Mouse (Mus musculus) embryo, embryonic 11 days (tissue): ENCODE results near the gene Gpn2.

Experiments used
- DNase-seq: peaks from one replicate; pipeline ENCODE4 v3.0.0-alpha.2; 2015

The Gpn2 gene

DNA sequence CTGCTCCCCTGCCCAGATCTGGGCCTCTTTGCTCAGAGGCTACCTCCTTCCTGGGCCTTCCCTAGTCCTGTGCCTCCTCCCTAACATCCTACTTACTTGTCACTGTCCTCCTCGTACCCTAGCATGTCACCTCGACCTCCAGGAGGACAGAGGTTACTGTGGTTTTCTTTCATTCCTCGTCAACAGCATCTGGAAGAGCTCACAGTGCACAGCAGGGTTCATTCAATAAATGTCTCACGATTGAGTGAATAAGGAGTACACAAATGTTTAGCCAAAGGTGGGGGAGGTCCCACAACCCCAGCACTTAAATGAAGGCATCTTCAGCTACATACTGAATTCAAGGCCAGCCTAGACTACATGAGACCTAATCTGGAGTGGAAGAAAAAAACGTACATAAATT lies 42.1 kb downstream of the Gpn2 start:
- no peak for DNase-seq

DNA sequence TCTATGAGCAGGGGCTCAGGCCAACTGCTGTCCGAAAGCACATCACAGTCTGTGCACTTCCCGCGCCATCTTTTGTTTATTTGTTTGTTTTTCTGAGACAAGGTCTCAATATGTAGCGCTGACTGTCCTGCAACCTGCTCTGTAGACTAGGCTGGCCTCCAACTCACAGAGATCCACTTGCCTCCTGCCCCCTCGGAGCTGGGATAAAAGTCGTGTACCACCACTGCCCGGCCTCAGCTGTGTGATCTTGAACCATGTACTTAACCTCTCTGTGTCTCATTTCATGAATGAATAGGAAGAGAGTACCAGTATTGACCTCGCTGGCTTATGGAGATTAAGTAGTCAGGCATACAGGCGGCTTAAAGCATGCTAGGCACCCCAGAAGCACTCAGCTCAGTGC lies 42.5 kb downstream of the Gpn2 start:
- DNase-seq, result no peak

- DNase-seq, result no peak
These were observed 42.9 kb downstream of the Gpn2 start for GRCm38 (mm10) chr4:133627039-133627438.

DNA sequence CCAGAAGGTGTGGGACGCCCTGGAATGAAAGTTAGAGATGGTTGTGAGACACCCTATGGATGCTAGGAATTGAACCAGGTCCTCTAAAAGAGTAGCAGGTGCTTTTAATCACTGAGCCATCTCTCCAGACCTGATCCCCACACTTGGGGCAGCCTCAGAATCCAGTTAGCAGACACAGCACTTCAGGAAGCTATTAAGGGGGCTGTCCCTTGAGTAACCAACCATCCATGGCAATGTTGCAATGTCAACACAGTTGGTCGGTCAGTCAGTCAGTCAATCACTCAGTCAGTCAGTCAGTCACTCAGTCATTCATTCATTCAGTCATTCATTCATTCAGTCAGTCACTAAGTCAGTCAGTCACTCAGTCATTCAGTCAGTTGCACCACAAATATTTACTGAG lies 44.4 kb downstream of the Gpn2 start:
- no peak for DNase-seq

DNA sequence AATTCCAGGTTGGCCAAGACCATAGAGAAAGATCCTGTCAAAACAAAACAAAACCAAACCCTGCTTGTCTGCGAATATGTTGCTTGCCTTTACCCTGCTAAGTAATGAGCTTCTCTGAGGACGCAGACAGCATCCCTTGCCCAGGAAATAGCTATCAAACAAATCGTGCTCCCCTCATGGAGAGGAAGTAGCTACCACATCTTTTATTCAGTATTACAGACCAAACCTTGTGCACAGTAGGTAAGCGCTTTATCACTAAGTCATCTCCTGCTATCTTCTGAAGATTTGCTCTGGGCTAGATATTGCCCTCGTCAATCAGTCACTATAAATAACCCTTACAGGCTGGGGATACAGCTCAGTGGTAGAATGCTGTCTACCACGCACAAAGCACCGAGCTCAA lies 45.0 kb downstream of the Gpn2 start:
- DNase-seq, result no peak

GRCm38 (mm10) chr4:133630326-133630920 lies 46.3 kb downstream of the Gpn2 start:
- no peak for DNase-seq

GRCm38 (mm10) chr4:133631071-133631768 lies 47.1 kb downstream of the Gpn2 start:
- DNase-seq, result no peak

DNA sequence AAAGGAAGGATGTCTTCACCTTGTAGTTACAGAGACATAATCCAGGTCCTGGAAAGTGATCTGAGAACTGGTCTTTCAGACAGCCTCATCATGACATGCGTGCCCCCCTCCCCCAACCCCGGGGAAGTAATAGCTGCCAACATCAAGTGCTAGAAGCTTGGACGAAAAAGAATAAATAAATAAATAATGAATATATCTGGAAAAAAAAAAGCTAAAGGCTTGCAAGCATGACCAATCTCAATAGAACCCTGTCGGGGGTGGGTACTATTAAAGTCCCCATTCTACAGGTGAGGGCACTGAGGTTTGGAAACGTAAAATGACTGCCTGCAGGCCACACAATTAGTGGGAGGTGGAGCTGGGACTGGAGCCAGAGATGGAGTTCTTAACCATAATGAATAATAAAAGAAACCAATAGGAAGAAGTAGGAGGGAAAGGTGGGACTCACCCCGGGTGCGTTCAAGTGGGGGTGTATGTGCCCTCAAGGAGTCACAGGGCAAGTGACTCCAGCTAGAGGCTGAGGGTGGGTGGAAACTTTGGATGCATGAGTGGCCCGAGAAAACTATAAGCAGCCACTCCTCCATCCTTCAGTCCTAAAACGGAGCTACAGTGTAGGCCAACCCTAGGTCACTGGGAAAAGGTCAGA lies 47.7 kb downstream of the Gpn2 start:
- no peak for DNase-seq

- no peak for DNase-seq
These were observed 48.5 kb downstream of the Gpn2 start for GRCm38 (mm10) chr4:133632483-133633327.

DNA sequence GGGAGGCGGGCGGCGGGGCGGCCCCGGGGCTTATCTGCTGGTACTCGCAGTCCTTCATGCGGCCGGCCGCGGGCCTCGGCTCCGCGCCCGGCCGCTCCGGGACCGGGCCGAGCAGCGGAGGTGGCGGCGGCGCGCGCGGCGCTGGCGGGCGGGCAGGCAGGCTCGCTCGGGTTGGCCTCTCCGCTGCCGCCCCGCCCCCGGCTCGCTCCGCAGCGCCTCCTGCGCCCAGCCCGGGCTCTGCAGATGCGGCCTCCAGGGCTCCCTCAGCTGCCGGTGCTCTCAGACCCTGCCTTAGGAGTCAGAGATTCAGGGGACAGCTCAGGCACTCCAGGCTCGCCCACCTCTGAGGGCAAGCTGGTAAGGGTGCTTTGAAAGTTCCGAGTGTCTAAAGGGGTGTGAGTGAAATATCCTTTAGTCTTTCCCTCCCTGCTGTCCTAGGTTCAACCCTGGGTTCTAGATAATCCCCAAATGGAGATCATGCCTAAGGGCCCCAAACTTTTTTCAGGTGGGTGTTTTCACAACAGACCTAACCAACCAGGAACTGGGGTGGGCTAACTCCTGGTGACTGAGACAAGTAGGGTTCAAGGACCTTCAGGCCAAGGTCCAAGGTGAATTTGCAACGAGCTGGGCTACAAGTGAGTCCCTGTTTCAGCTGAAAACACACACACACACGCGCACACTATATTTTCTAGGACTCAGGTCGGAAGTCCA lies 49.3 kb downstream of the Gpn2 start:
- DNase-seq, result peak; percentile 90

DNA sequence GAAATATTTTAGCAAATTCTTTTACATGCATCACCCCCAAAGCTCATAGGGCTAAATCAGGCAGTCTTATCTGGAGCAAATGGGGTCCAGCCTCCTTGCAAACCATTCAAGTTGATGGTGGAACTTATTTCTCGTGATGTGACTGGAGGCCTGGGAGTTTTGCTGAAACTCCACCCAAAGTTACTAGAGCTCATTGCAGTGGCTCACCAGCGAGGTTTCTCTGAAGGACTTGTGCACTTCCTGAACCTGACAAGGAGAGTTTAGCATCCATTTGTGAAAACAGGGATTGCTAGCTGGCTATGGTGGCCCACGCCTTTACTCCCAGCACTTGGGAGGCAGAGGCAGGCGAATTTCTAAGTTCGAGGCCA lies 49.9 kb downstream of the Gpn2 start:
- DNase-seq, result no peak
